Mouse (Mus musculus): ENCODE data around the gene Zfp687. TPM values are rescaled to one million over a fixed set of nuclear protein-coding genes. Genes with fewer than 3 reads are reported as not detected.

Zfp687 gene
- polyA plus RNA-seq, 1 experiment from 2014 or later: 17.2 TPM

DNA sequence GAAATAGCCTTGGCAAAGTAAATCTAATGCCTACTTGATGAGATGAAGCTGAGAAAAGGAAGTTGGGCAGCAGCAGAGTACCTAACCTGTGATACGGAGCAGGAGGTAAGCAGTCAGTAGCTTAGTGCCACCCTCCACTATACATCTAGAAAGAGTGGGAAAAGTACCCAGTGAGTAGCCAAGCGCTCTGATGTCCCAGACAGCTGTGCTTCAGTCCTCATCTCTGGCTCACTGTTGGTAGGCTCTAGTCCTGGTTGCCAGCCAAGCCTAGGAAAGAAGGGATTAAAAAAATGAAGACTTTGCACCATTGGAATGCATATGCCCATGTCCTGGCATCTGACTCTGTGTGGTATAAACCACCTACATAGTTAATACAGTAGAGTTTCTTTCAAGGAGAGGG, 29.7 kb downstream of the Zfp687 start:
- ATAC-seq (ENCODE audit: low read depth): no peak

DNA sequence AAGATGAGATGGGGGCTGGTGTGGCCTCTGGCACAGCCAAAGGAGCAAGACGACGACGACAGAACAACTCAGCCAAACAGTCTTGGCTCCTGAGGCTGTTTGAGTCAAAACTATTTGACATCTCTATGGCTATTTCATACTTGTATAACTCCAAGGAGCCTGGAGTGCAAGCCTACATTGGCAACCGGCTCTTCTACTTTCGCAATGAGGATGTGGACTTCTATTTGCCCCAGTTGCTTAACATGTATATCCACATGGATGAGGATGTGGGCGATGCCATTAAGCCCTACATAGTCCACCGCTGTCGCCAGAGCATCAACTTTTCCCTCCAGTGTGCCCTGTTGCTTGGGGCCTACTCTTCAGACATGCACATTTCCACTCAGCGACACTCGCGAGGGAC, 30.9 kb downstream of the Zfp687 start:
- WGBS: 92% methylated on average over 11 of the region's 11 CpGs
- Histone ChIP-seq H3K27ac (ENCODE audit: low read depth, low read length) (no peak overlapping the region), H3K36me3 (ENCODE audit: control insufficient read depth, insufficient read depth, low read length) (peaks cover 25% of the 10 kb centered on the region)

More for the DNA sequence above, 29.7 kb downstream of the Zfp687 start:
- 98% methylated on average over 2 of the region's 2 CpGs for WGBS
- H3K9me3 ChIP-seq (ENCODE audit: control insufficient read depth, low read length): no peaks in the 10 kb centered on the region
- H3K9ac ChIP-seq (replicated peaks; ENCODE audit: low read depth, low read length): no peak overlapping the region
- H3K36me3 ChIP-seq (ENCODE audit: control insufficient read depth, insufficient read depth, low read length): peaks cover 28% of the 10 kb centered on the region
- H3K27ac ChIP-seq (ENCODE audit: low read depth, low read length): no peak overlapping the region
- H3K4me2 ChIP-seq (ENCODE audit: low read depth, low read length): no peak overlapping the region
- H3K4me3 ChIP-seq (ENCODE audit: low read depth, low read length): no peak overlapping the region
- H3K27me3 ChIP-seq (ENCODE audit: control insufficient read depth, insufficient read depth, low read length): no peaks in the 10 kb centered on the region
- peaks cover 7% of the 10 kb centered on the region for H3K4me1 ChIP-seq (ENCODE audit: control insufficient read depth, insufficient read depth, low read length)

DNA sequence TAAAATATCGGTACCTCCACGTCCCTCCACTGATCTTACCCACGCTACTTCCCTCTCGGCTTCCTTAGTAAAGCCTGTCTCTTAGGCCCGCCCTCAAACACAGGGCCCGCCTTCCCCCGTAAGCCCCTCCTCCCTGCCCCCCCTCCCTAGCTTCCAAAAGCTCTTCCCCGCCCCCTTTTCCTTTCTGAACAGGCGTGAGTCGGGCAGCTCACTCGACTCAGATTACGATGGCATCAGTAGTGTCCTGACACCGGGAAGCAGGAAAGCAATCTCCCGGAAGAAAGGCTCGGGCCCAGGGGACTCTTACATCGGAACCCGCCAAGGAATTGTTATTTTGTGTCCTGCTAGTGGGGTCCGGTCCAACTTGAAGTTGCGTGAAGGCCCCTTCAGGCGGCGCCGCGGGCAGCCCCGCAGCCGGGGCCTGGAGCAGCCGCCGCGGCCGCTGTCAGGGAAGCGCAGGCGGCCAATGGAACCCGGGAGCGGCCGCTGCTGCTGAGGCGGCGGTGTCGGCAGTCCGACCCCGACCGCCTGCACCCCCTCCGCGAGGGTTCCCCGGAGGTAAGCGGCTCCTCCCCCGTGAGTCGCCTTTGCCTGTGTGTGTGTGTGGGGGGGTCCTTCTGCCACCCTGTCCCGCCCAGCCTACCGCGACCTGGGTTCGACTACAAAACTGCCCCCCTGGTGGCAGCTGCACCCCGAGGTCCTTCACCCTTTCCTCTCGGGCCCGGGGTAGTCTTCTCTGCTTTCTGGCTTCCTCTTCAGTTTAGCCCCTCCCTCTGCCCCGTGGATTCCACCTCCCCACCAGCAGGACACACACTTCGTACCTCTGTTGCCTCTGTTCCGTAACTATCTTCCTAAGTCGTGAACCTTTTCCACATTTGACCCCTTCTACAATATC, 40.5 kb downstream of the Zfp687 start, which contains the start of gene Pi4kb:
Gene Pi4kb, plus strand, starts transcription at position 204 of the 895 bp plus-strand sequence.
- H3K27me3 ChIP-seq (ENCODE audit: control insufficient read depth, insufficient read depth, low read length): no peaks in the 10 kb centered on the region
- H3K4me3 ChIP-seq (ENCODE audit: low read depth, low read length): peak within 1 kb of the TSS; percentile 90
- ATAC-seq (ENCODE audit: low read depth): peak; percentile 96
- H3K9me3 ChIP-seq (ENCODE audit: control insufficient read depth, low read length): no peaks in the 10 kb centered on the region
- peak within 1 kb of the TSS; percentile 84 for H3K9ac ChIP-seq (replicated peaks; ENCODE audit: low read depth, low read length)
- peak within 1 kb of the TSS; percentile 77 for H3K4me2 ChIP-seq (ENCODE audit: low read depth, low read length)
- H3K36me3 ChIP-seq (ENCODE audit: control insufficient read depth, insufficient read depth, low read length): no peaks in the 10 kb centered on the region
- WGBS: under 1% methylated on average over 54 of the region's 57 CpGs
- H3K27ac ChIP-seq (ENCODE audit: low read depth, low read length): peak within 1 kb of the TSS; percentile 90
- H3K4me1 ChIP-seq (ENCODE audit: control insufficient read depth, insufficient read depth, low read length): peaks cover 6% of the 10 kb centered on the region; the same call in 1 of the 2 replicates

More for the DNA sequence above, 30.9 kb downstream of the Zfp687 start:
- no peaks in the 10 kb centered on the region for H3K9me3 ChIP-seq (ENCODE audit: control insufficient read depth, low read length)
- H3K9ac ChIP-seq (replicated peaks; ENCODE audit: low read depth, low read length): no peak overlapping the region
- H3K4me2 ChIP-seq (ENCODE audit: low read depth, low read length): no peak overlapping the region
- H3K27me3 ChIP-seq (ENCODE audit: control insufficient read depth, insufficient read depth, low read length): no peaks in the 10 kb centered on the region
- H3K4me3 ChIP-seq (ENCODE audit: low read depth, low read length): no peak overlapping the region
- H3K4me1 ChIP-seq (ENCODE audit: control insufficient read depth, insufficient read depth, low read length): peaks cover 6% of the 10 kb centered on the region
- ATAC-seq (ENCODE audit: low read depth): no peak

DNA sequence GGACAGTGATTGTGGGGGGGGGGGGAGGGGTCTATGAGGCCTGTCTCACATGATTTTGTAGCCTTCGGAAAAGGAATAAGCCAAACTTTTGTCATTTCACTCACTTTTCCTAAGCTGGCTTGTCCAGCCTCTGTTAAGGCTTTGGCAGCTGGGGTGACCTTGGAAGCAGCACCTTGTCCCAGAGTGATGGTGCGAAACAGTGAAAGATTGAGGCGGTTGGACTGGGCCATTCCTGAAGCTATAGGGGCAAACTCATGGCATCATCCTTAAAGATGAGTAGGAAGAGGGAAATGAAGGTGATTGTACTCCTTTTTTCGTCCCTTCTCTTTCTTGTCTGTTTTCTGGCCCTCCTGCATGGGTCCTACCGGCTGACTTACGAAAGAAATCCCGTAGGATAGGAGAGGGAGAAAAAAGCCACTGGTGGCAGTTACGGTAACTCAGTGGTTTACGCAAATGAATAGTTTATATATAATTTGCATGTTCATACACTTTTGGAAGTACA, 41.2 kb downstream of the Zfp687 start:
- Histone ChIP-seq H3K9ac (replicated peaks; ENCODE audit: low read depth, low read length) (0 out of 2 replicates have a peak overlapping the region, but pooled peaks have one; percentile 29), H3K9me3 (ENCODE audit: control insufficient read depth, low read length) (no peaks in the 10 kb centered on the region), H3K27me3 (ENCODE audit: control insufficient read depth, insufficient read depth, low read length) (no peaks in the 10 kb centered on the region), H3K4me2 (ENCODE audit: low read depth, low read length) (peak overlapping the region; percentile 77), H3K4me3 (ENCODE audit: low read depth, low read length) (peak overlapping the region; percentile 90), H3K27ac (ENCODE audit: low read depth, low read length) (no peak overlapping the region), H3K4me1 (ENCODE audit: control insufficient read depth, insufficient read depth, low read length) (peaks cover 6% of the 10 kb centered on the region; the same call in 1 of the 2 replicates), H3K36me3 (ENCODE audit: control insufficient read depth, insufficient read depth, low read length) (no peaks in the 10 kb centered on the region)
- WGBS: 20% methylated on average over 9 of the region's 9 CpGs
- ATAC-seq (ENCODE audit: low read depth): peak; percentile 47

DNA sequence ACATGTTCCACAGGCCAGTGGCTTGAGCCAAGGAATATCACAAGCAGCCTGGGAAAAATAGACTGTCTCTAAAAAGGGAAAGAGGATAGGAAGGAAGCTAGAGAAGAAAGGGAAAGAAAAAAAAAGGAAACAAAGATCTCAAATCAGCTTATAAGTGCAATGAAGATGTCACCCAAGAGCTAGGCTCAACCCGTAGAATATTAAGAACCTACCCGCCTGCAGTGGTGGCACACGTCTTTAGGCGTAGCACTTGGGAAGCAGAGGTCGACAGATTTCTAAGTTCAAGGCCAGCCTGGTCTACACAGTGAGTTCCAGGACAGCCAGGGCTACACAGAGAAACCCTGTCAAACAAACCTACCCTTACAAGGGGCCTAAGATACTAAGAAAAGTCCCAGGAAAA, 41.6 kb downstream of the Zfp687 start:
- no peaks in the 10 kb centered on the region for H3K9me3 ChIP-seq (ENCODE audit: control insufficient read depth, low read length)
- H3K4me2 ChIP-seq (ENCODE audit: low read depth, low read length): peak overlapping the region; percentile 77; the same call in 1 of the 2 replicates
- 90% methylated on average over 5 of the region's 5 CpGs for WGBS
- no peak overlapping the region for H3K4me3 ChIP-seq (ENCODE audit: low read depth, low read length)
- no peaks in the 10 kb centered on the region for H3K27me3 ChIP-seq (ENCODE audit: control insufficient read depth, insufficient read depth, low read length)
- H3K9ac ChIP-seq (replicated peaks; ENCODE audit: low read depth, low read length): no peak overlapping the region
- no peak overlapping the region for H3K27ac ChIP-seq (ENCODE audit: low read depth, low read length)
- H3K4me1 ChIP-seq (ENCODE audit: control insufficient read depth, insufficient read depth, low read length): peaks cover 6% of the 10 kb centered on the region; the same call in 1 of the 2 replicates
- no peak for ATAC-seq (ENCODE audit: low read depth)
- no peaks in the 10 kb centered on the region for H3K36me3 ChIP-seq (ENCODE audit: control insufficient read depth, insufficient read depth, low read length)

DNA sequence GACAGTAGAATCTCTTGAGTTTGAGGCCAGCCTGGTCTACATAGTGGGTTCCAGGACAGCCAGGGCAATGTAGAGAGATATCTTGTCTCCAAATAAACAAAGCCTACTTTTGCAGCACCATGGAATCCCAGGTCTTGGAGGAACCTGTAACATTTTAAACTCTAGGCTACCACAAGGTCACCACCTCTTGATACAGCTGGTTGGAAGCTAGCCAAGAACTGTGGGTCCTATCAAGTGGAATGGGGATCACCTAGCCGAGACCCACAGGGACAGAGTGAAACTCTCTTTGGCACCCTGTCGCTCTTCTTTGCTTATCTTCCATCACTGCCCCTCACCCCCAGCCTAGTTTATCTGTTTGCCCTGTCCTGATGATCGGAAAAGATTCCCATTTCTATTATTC, 42.7 kb downstream of the Zfp687 start:
- no peaks in the 10 kb centered on the region for H3K9me3 ChIP-seq (ENCODE audit: control insufficient read depth, low read length)
- peaks cover 6% of the 10 kb centered on the region; the same call in 1 of the 2 replicates for H3K4me1 ChIP-seq (ENCODE audit: control insufficient read depth, insufficient read depth, low read length)
- no peak overlapping the region for H3K4me3 ChIP-seq (ENCODE audit: low read depth, low read length)
- no peak overlapping the region for H3K4me2 ChIP-seq (ENCODE audit: low read depth, low read length)
- H3K27ac ChIP-seq (ENCODE audit: low read depth, low read length): no peak overlapping the region
- no peaks in the 10 kb centered on the region for H3K36me3 ChIP-seq (ENCODE audit: control insufficient read depth, insufficient read depth, low read length)
- WGBS: 87% methylated on average over 3 of the region's 3 CpGs
- no peak overlapping the region for H3K9ac ChIP-seq (replicated peaks; ENCODE audit: low read depth, low read length)
- no peaks in the 10 kb centered on the region for H3K27me3 ChIP-seq (ENCODE audit: control insufficient read depth, insufficient read depth, low read length)
- no peak for ATAC-seq (ENCODE audit: low read depth)

- no peaks in the 10 kb centered on the region for H3K36me3 ChIP-seq (ENCODE audit: control insufficient read depth, insufficient read depth, low read length)
- no peak overlapping the region for H3K4me3 ChIP-seq (ENCODE audit: low read depth, low read length)
- H3K4me2 ChIP-seq (ENCODE audit: low read depth, low read length): no peak overlapping the region
- no peak for ATAC-seq (ENCODE audit: low read depth)
- H3K27ac ChIP-seq (ENCODE audit: low read depth, low read length): no peak overlapping the region
- H3K9me3 ChIP-seq (ENCODE audit: control insufficient read depth, low read length): no peaks in the 10 kb centered on the region
- no peak overlapping the region for H3K9ac ChIP-seq (replicated peaks; ENCODE audit: low read depth, low read length)
- H3K27me3 ChIP-seq (ENCODE audit: control insufficient read depth, insufficient read depth, low read length): no peaks in the 10 kb centered on the region
- 68% methylated on average over 1 of the region's 1 CpGs for WGBS
- no peaks in the 10 kb centered on the region for H3K4me1 ChIP-seq (ENCODE audit: control insufficient read depth, insufficient read depth, low read length)
Measured at GRCm38 (mm10) chr3:94965878-94966277, 49.4 kb downstream of the Zfp687 start.

DNA sequence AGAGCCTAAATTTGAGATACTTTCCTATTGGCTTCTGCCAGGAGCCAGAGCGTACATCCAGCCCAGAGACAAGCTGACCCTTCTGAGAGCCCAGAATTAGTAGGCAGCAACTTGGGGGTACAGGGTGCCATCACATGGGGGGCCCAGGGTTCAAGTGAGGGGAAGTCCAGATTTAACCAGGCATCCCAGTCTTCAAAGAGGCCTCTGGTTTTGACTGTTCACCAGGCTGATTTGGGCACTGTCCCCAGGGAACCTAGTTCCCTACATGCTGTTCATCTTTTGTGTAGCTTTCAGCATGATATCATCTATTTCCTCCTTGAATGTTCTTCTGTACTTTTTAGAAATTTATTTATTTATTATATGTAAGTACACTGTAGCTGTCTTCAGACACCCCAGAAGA, 50.3 kb downstream of the Zfp687 start:
- WGBS: 88% methylated on average over 1 of the region's 1 CpGs
- Histone ChIP-seq H3K27me3 (ENCODE audit: control insufficient read depth, insufficient read depth, low read length) (no peaks in the 10 kb centered on the region), H3K4me2 (ENCODE audit: low read depth, low read length) (no peak overlapping the region), H3K9ac (replicated peaks; ENCODE audit: low read depth, low read length) (no peak overlapping the region), H3K4me3 (ENCODE audit: low read depth, low read length) (no peak overlapping the region), H3K36me3 (ENCODE audit: control insufficient read depth, insufficient read depth, low read length) (no peaks in the 10 kb centered on the region), H3K27ac (ENCODE audit: low read depth, low read length) (no peak overlapping the region), H3K4me1 (ENCODE audit: control insufficient read depth, insufficient read depth, low read length) (no peaks in the 10 kb centered on the region), H3K9me3 (ENCODE audit: control insufficient read depth, low read length) (no peaks in the 10 kb centered on the region)
- ATAC-seq (ENCODE audit: low read depth): no peak

GRCm38 (mm10) chr3:94960322-94960721, 54.9 kb downstream of the Zfp687 start:
- Histone ChIP-seq H3K4me1 (ENCODE audit: control insufficient read depth, insufficient read depth, low read length) (peaks cover 1% of the 10 kb centered on the region; the same call in 1 of the 2 replicates), H3K27me3 (ENCODE audit: control insufficient read depth, insufficient read depth, low read length) (no peaks in the 10 kb centered on the region), H3K4me2 (ENCODE audit: low read depth, low read length) (no peak overlapping the region), H3K9me3 (ENCODE audit: control insufficient read depth, low read length) (no peaks in the 10 kb centered on the region), H3K4me3 (ENCODE audit: low read depth, low read length) (no peak overlapping the region), H3K9ac (replicated peaks; ENCODE audit: low read depth, low read length) (no peak overlapping the region), H3K36me3 (ENCODE audit: control insufficient read depth, insufficient read depth, low read length) (peaks cover 28% of the 10 kb centered on the region), H3K27ac (ENCODE audit: low read depth, low read length) (no peak overlapping the region)
- 45% methylated on average over 5 of the region's 5 CpGs for WGBS
- ATAC-seq (ENCODE audit: low read depth): no peak
